Mouse (Mus musculus): ENCODE measurements around the gene Rps6kc1. TPM values are rescaled to one million over a fixed set of nuclear protein-coding genes. Genes with fewer than 3 reads are reported as not detected.

The Rps6kc1 gene
- total and polyA plus RNA-seq, 3 experiments, result 7.8 to 18.0 (median 12.5) TPM

- no peak for DNase-seq (ENCODE audit: extremely low read depth)
- Histone ChIP-seq H3K4me2 (ENCODE audit: insufficient read depth, low read depth, poor library complexity, severe bottlenecking) (no peak overlapping the region), H3K27ac (ENCODE audit: insufficient read depth, low read depth) (no peak overlapping the region), H3K4me1 (ENCODE audit: control insufficient read depth in 1 of 2, insufficient read depth in 2 of 2) (peaks cover 2 to 5% of the 10 kb centered on the region in 2 experiments; a peak in 3 of 4 replicates), H3K79me2 (replicated peaks; ENCODE audit: control insufficient read depth, extremely low read depth, insufficient read depth, poor library complexity, severe bottlenecking) (no peaks in the 10 kb centered on the region), H3K36me3 (replicated peaks in 1 of 2; ENCODE audit: control insufficient read depth in 1 of 2, insufficient read depth in 1 of 2, low read length in 1 of 2) (peaks cover 2 to 36% of the 10 kb centered on the region in 2 experiments), H3K4me3 (replicated peaks in 1 of 3; ENCODE audit: low read depth in 2 of 3, low read length in 2 of 3, poor library complexity in 1 of 3) (no peak overlapping the region), H3K9ac (ENCODE audit: insufficient read depth, low read depth) (no peak overlapping the region), H3K27me3 (replicated peaks) (no peaks in the 10 kb centered on the region), H3K9me3 (replicated peaks; ENCODE audit: low read length) (no peaks in the 10 kb centered on the region)
- TF ChIP-seq NRF1 (IDR thresholded peaks at IDR 0.05; ENCODE audit: low read depth, low read length), result no peak
- TF ChIP-seq JUN (IDR thresholded peaks at IDR 0.05; ENCODE audit: insufficient read depth, low read depth, low read length), result no peak
- TF ChIP-seq RAD21 (IDR thresholded peaks at IDR 0.05; ENCODE audit: low read depth, low read length), result no peak
- TF ChIP-seq POLR2AphosphoS2 (IDR thresholded peaks at IDR 0.05; ENCODE audit: low read depth, low read length), result no peak
- TF ChIP-seq MAFK (IDR thresholded peaks at IDR 0.05; ENCODE audit: insufficient replicate concordance, low read length), result no peak
- TF ChIP-seq ZNF384 (IDR thresholded peaks at IDR 0.05; ENCODE audit: low read depth, low read length), result no peak
- no peak for TF ChIP-seq RCOR1 (conservative IDR thresholded peaks at IDR 0.05; ENCODE audit: low read depth, low read length)
- no peak for TF ChIP-seq JUND (conservative IDR thresholded peaks at IDR 0.05; ENCODE audit: low read depth, low read length)
- no peak for TF ChIP-seq ETS1 (conservative IDR thresholded peaks at IDR 0.05; ENCODE audit: low read depth, low read length)
- TF ChIP-seq BHLHE40 (IDR thresholded peaks at IDR 0.05; ENCODE audit: low read depth, low read length), result no peak
- no peak for TF ChIP-seq UBTF (IDR thresholded peaks at IDR 0.05; ENCODE audit: low read depth, low read length)
- no peak for TF ChIP-seq MEF2A (IDR thresholded peaks at IDR 0.05; ENCODE audit: borderline replicate concordance, low read depth, low read length)
- TF ChIP-seq ZMIZ1 (IDR thresholded peaks at IDR 0.05; ENCODE audit: low read depth, low read length), result no peak
- no peak for TF ChIP-seq TBP (conservative IDR thresholded peaks at IDR 0.05; ENCODE audit: low read depth, low read length)
- TF ChIP-seq MAX (IDR thresholded peaks at IDR 0.05; ENCODE audit: low read length), result no peak
- in situ Hi-C loops (cut with MboI; ENCODE audit: low pct_ligation_motif_present, low pct_unique_long_range_greater_than_20kb, low sequenced_read_pairs) (no loop called here), dilution Hi-C loops (cut with MboI; ENCODE audit: extremely low pct_ligation_motif_present, extremely low pct_unique_long_range_greater_than_20kb, low sequenced_read_pairs) (no loop called here)
Observed at GRCm38 (mm10) chr1:190826486-190827034, 85.0 kb downstream of the Rps6kc1 start.

DNA sequence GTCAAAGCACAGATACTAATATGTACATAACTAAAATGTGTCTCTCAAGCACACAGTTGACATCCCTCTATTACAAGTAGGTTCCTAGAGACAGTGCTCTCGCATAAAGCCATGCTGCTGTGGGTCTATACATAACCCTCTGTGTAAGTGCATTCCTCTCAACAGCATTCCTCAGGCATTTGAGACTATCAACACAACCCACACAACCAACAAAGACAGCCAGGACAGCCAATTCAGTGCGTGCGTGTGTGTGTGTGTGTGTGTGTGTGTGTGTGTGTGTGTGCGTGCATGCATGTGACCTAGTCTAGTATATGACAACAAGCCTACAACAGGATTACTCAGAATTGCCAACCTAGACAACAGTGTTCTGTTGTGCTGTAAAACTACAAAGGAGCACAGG lies 87.8 kb downstream of the Rps6kc1 start:
- no peak for DNase-seq (ENCODE audit: extremely low read depth)
- no peaks in the 10 kb centered on the region for H3K9me3 ChIP-seq (replicated peaks; ENCODE audit: low read length)
- no peaks in the 10 kb centered on the region for H3K79me2 ChIP-seq (replicated peaks; ENCODE audit: control insufficient read depth, extremely low read depth, insufficient read depth, poor library complexity, severe bottlenecking)
- H3K9ac ChIP-seq (ENCODE audit: insufficient read depth, low read depth), result no peak overlapping the region
- peaks cover 0 to 33% of the 10 kb centered on the region in 2 experiments for H3K36me3 ChIP-seq (replicated peaks in 1 of 2; ENCODE audit: control insufficient read depth in 1 of 2, insufficient read depth in 1 of 2, low read length in 1 of 2)
- in situ Hi-C loops (cut with MboI; ENCODE audit: low pct_ligation_motif_present, low pct_unique_long_range_greater_than_20kb, low sequenced_read_pairs), result no loop called here
- H3K27ac ChIP-seq (ENCODE audit: insufficient read depth, low read depth), result no peak overlapping the region
- no peak for TF ChIP-seq JUN (IDR thresholded peaks at IDR 0.05; ENCODE audit: insufficient read depth, low read depth, low read length)
- no peak for TF ChIP-seq POLR2AphosphoS2 (IDR thresholded peaks at IDR 0.05; ENCODE audit: low read depth, low read length)
- TF ChIP-seq UBTF (IDR thresholded peaks at IDR 0.05; ENCODE audit: low read depth, low read length), result no peak
- TF ChIP-seq ELF1 (IDR thresholded peaks at IDR 0.05; ENCODE audit: low read depth, low read length), result no peak
- no peak for TF ChIP-seq CTCF (conservative IDR thresholded peaks at IDR 0.05 in 1 of 2, IDR thresholded peaks at IDR 0.05 in 1 of 2; ENCODE audit: low read depth in 2 of 2, low read length in 2 of 2)
- TF ChIP-seq JUND (conservative IDR thresholded peaks at IDR 0.05; ENCODE audit: low read depth, low read length), result no peak
- no peak for TF ChIP-seq CHD1 (IDR thresholded peaks at IDR 0.05; ENCODE audit: low read depth, low read length)
- no peak for TF ChIP-seq MXI1 (IDR thresholded peaks at IDR 0.05; ENCODE audit: low read depth, low read length)
- TF ChIP-seq ZNF384 (IDR thresholded peaks at IDR 0.05; ENCODE audit: low read depth, low read length), result no peak
- TF ChIP-seq TBP (conservative IDR thresholded peaks at IDR 0.05; ENCODE audit: low read depth, low read length), result no peak
- H3K4me2 ChIP-seq (ENCODE audit: insufficient read depth, low read depth, poor library complexity, severe bottlenecking), result no peak overlapping the region
- dilution Hi-C loops (cut with MboI; ENCODE audit: extremely low pct_ligation_motif_present, extremely low pct_unique_long_range_greater_than_20kb, low sequenced_read_pairs), result no loop called here
- no peaks in the 10 kb centered on the region for H3K4me1 ChIP-seq (ENCODE audit: control insufficient read depth in 1 of 2, insufficient read depth in 2 of 2)
- no peak overlapping the region for H3K4me3 ChIP-seq (replicated peaks in 1 of 3; ENCODE audit: low read depth in 2 of 3, low read length in 2 of 3, poor library complexity in 1 of 3)
- H3K27me3 ChIP-seq (replicated peaks), result no peaks in the 10 kb centered on the region

All from CH12.LX (cell line).